Mouse (Mus musculus): Measurements from ENCODE around the gene Tctex1d4. TPM values are rescaled to one million over a fixed set of nuclear protein-coding genes. Genes with fewer than 3 reads are reported as not detected.

The Tctex1d4 gene
- polyA plus RNA-seq, 1 experiment from 2014 or later: 0.58 TPM

DNA sequence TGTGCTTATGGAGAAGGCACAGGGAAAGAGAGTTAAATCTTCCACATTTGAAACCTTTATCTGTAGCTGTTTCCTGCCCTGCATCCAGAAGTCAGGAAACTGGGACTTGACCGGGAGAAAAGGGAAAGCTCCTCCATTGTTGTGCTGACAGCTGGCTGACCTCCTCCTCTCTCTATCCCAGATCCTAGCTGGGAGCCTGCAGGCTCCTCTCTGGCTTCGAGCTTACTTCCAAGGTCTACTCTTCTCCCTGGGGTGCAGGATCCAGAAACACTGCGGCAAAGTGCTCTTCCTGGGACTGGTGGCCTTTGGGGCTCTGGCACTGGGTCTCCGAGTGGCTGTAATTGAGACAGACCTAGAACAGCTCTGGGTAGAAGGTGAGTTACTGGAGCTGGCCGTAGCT lies 29.9 kb upstream of the Tctex1d4 start:
- H3K36me3 ChIP-seq (ENCODE audit: control insufficient read depth, insufficient read depth, low read length): no peaks in the 10 kb centered on the region

DNA sequence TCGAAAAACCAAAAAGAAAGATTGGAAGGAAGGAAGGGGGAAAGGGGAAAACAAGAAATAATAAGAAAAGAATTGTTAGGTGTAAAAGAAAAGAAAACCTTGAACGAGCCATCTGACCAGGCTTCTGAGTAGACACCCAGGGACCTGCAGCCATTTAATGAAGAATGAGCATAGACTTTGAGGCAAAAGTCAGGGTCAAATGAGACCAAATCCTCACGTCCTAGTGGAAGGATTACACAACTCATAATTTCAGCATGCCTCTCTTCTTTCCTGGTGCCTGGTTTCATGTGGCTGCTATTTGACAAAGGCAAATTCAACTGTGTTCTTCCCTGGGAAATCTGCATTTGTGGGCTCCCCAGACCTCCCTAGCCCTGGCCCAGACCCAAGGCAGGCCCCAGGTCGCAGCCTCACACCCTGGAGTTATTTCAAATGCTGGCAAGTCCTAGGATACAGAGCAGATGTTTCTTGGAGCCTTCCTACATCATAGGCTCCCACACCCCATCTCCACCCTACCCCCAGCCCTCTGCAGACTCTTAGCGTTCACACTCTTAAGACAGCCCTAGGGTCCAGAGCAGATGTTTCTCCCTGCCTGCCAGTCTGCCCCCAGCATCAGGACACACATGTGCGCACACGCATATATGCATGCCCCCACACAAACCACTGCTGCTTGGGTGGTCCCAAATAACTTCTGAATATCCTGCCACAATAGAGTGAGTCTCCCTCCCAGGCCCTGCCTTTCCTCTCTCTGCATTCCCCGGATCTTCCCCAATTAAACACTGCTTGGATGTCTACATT lies 28.4 kb upstream of the Tctex1d4 start:
- WGBS: 45% methylated on average over 8 of the region's 8 CpGs
- no peak overlapping the region for H3K4me3 ChIP-seq (ENCODE audit: low read depth, low read length)
- DNase-seq (ENCODE audit: low spot score): no peak

More for the DNA sequence above, 29.9 kb upstream of the Tctex1d4 start:
- ATAC-seq (ENCODE audit: low FRiP score, low TSS enrichment): no peak
- no peaks in the 10 kb centered on the region for H3K27me3 ChIP-seq (ENCODE audit: control insufficient read depth, insufficient read depth, low read length)
- peak overlapping the region; percentile 88 for H3K4me2 ChIP-seq (replicated peaks; ENCODE audit: low read depth)
- H3K27ac ChIP-seq (replicated peaks): peak overlapping the region; percentile 75
- H3K9me3 ChIP-seq (ENCODE audit: control insufficient read depth, low read length): no peaks in the 10 kb centered on the region
- peak overlapping the region; percentile 73 for H3K9ac ChIP-seq (ENCODE audit: low read length)
- no peak for TF ChIP-seq EP300 (optimal IDR thresholded peaks at IDR 0.05)
- TF ChIP-seq CTCF (IDR thresholded peaks at IDR 0.05; ENCODE audit: low read depth): no peak
- DNase-seq (ENCODE audit: low spot score): no peak
- peak overlapping the region; percentile 56 for H3K4me3 ChIP-seq (ENCODE audit: low read depth, low read length)
- WGBS: 11% methylated on average over 5 of the region's 5 CpGs
- peaks cover 4% of the 10 kb centered on the region; the same call in 1 of the 2 replicates for H3K4me1 ChIP-seq (replicated peaks; ENCODE audit: control insufficient read depth, insufficient read depth)

DNA sequence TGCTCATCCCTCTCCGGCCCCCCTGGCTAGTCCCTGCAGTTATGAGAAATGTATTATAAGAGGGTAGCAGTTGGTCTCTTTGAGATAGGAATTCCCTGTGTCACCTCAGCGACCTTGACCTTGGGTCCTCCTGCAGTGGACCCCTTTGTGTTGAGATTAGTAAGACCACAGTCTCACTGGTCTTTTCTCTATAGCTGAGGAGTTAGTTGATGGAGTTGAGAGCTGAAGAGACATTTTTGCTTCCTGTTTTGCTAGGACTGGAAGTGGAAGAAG lies 27.9 kb upstream of the Tctex1d4 start:
- Histone ChIP-seq H3K27me3 (ENCODE audit: control insufficient read depth, insufficient read depth, low read length) (no peaks in the 10 kb centered on the region), H3K4me1 (replicated peaks; ENCODE audit: control insufficient read depth, insufficient read depth) (peaks cover 4% of the 10 kb centered on the region; the same call in 1 of the 2 replicates), H3K4me2 (replicated peaks; ENCODE audit: low read depth) (no peak overlapping the region; the same call in 1 of the 2 replicates), H3K9ac (ENCODE audit: low read length) (no peak overlapping the region), H3K9me3 (ENCODE audit: control insufficient read depth, low read length) (no peaks in the 10 kb centered on the region), H3K36me3 (ENCODE audit: control insufficient read depth, insufficient read depth, low read length) (no peaks in the 10 kb centered on the region), H3K4me3 (ENCODE audit: low read depth, low read length) (no peak overlapping the region), H3K27ac (replicated peaks) (no peak overlapping the region)
- DNase-seq (ENCODE audit: low spot score) (no peak), ATAC-seq (ENCODE audit: low FRiP score, low TSS enrichment) (no peak)
- 63% methylated on average over 2 of the region's 2 CpGs for WGBS
- TF ChIP-seq CTCF (IDR thresholded peaks at IDR 0.05; ENCODE audit: low read depth): no peak
- no peak for TF ChIP-seq EP300 (optimal IDR thresholded peaks at IDR 0.05)

More for the DNA sequence above, 28.4 kb upstream of the Tctex1d4 start:
- peaks cover 4% of the 10 kb centered on the region; the same call in 1 of the 2 replicates for H3K4me1 ChIP-seq (replicated peaks; ENCODE audit: control insufficient read depth, insufficient read depth)
- H3K4me2 ChIP-seq (replicated peaks; ENCODE audit: low read depth): peak overlapping the region; percentile 88
- no peaks in the 10 kb centered on the region for H3K27me3 ChIP-seq (ENCODE audit: control insufficient read depth, insufficient read depth, low read length)
- TF ChIP-seq EP300 (optimal IDR thresholded peaks at IDR 0.05) (no peak), CTCF (IDR thresholded peaks at IDR 0.05; ENCODE audit: low read depth) (no peak)
- ATAC-seq (ENCODE audit: low FRiP score, low TSS enrichment): peak; percentile 51; the same call in 1 of the 2 replicates
- no peaks in the 10 kb centered on the region for H3K36me3 ChIP-seq (ENCODE audit: control insufficient read depth, insufficient read depth, low read length)
- peak overlapping the region; percentile 49; the same call in 1 of the 2 replicates for H3K27ac ChIP-seq (replicated peaks)
- no peaks in the 10 kb centered on the region for H3K9me3 ChIP-seq (ENCODE audit: control insufficient read depth, low read length)
- 0 out of 2 replicates have a peak overlapping the region, but pooled peaks have one; percentile 3 for H3K9ac ChIP-seq (ENCODE audit: low read length)

DNA sequence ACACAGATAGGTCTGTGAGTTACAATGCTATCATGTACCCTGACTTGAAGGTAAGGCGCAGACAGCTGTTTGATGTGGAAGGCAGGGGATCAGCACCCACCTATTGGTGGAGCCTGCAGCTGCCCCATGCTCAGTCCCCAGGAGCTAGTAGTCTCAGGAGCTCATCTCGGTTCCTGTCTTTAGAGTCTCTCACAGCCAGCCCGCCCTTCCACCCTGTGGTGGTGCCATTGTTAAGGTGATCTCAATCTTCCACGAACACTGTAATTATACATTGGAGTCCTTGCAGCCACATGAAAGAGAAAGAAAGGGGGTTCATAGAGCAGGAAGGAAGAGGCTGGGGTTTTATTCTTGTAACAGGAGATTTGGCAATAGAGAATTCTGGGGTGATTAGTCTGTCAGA lies 26.6 kb upstream of the Tctex1d4 start:
- TF ChIP-seq CTCF (IDR thresholded peaks at IDR 0.05; ENCODE audit: low read depth) (no peak), EP300 (optimal IDR thresholded peaks at IDR 0.05) (no peak)
- peaks cover 4% of the 10 kb centered on the region; the same call in 1 of the 2 replicates for H3K4me1 ChIP-seq (replicated peaks; ENCODE audit: control insufficient read depth, insufficient read depth)
- H3K36me3 ChIP-seq (ENCODE audit: control insufficient read depth, insufficient read depth, low read length): no peaks in the 10 kb centered on the region
- H3K27me3 ChIP-seq (ENCODE audit: control insufficient read depth, insufficient read depth, low read length): no peaks in the 10 kb centered on the region
- no peak overlapping the region for H3K9ac ChIP-seq (ENCODE audit: low read length)
- no peak overlapping the region for H3K4me2 ChIP-seq (replicated peaks; ENCODE audit: low read depth)
- ATAC-seq (ENCODE audit: low FRiP score, low TSS enrichment): no peak
- no peak overlapping the region for H3K4me3 ChIP-seq (ENCODE audit: low read depth, low read length)
- WGBS: 79% methylated on average over 4 of the region's 4 CpGs
- H3K27ac ChIP-seq (replicated peaks): no peak overlapping the region
- no peak for DNase-seq (ENCODE audit: low spot score)
- no peaks in the 10 kb centered on the region for H3K9me3 ChIP-seq (ENCODE audit: control insufficient read depth, low read length)

DNA sequence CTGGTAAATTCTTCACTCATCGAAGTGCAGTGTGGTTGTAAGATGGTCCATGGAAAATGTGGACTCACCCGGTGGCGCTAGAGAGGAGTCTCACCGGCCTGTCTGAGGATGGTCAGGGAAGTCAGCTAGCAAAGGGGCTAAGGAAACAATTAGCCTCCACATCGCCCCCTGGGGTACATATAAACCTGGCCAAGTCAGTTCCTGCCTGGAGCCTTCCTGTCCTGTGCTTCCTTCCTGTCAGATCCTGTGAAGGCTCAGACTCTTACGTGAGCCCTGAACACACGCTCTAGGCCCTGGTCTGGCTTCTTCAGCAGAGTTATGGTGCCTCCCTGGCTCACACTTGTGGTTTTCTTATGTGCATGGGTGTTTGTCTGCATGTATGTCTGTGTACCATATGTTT lies 25.4 kb upstream of the Tctex1d4 start:
- Histone ChIP-seq H3K27me3 (ENCODE audit: control insufficient read depth, insufficient read depth, low read length) (no peaks in the 10 kb centered on the region), H3K9ac (ENCODE audit: low read length) (no peak overlapping the region), H3K4me3 (ENCODE audit: low read depth, low read length) (no peak overlapping the region), H3K4me1 (replicated peaks; ENCODE audit: control insufficient read depth, insufficient read depth) (peaks cover 4% of the 10 kb centered on the region; the same call in 1 of the 2 replicates), H3K27ac (replicated peaks) (no peak overlapping the region), H3K9me3 (ENCODE audit: control insufficient read depth, low read length) (no peaks in the 10 kb centered on the region), H3K4me2 (replicated peaks; ENCODE audit: low read depth) (no peak overlapping the region), H3K36me3 (ENCODE audit: control insufficient read depth, insufficient read depth, low read length) (no peaks in the 10 kb centered on the region)
- WGBS: 48% methylated on average over 7 of the region's 7 CpGs
- TF ChIP-seq CTCF (IDR thresholded peaks at IDR 0.05; ENCODE audit: low read depth) (peak; percentile 66), EP300 (optimal IDR thresholded peaks at IDR 0.05) (no peak)
- ATAC-seq (ENCODE audit: low FRiP score, low TSS enrichment) (no peak), DNase-seq (ENCODE audit: low spot score) (peak; percentile 37)

DNA sequence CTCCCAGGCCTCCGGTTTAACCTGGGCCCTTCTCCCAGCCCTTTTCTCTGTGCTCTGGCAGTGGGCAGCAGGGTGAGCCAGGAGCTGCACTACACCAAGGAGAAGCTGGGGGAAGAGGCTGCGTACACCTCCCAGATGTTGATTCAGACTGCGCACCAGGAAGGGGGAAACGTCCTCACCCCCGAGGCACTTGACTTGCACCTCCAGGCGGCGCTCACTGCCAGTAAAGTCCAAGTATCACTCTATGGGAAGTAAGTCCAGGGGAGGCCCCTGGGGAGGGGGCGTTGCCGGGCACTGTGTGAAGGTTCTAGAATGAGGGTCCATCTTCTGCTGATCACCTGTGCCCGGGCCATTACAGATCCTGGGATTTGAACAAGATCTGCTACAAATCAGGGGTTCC lies 21.9 kb upstream of the Tctex1d4 start:
- H3K36me3 ChIP-seq (ENCODE audit: control insufficient read depth, insufficient read depth, low read length): no peaks in the 10 kb centered on the region
- DNase-seq (ENCODE audit: low spot score) (no peak), ATAC-seq (ENCODE audit: low FRiP score, low TSS enrichment) (no peak)
- no peaks in the 10 kb centered on the region for H3K27me3 ChIP-seq (ENCODE audit: control insufficient read depth, insufficient read depth, low read length)
- H3K9me3 ChIP-seq (ENCODE audit: control insufficient read depth, low read length): no peaks in the 10 kb centered on the region
- TF ChIP-seq CTCF (IDR thresholded peaks at IDR 0.05; ENCODE audit: low read depth) (peak; percentile 15; the same call in 1 of the 2 replicates), EP300 (optimal IDR thresholded peaks at IDR 0.05) (no peak)
- no peak overlapping the region for H3K4me3 ChIP-seq (ENCODE audit: low read depth, low read length)
- WGBS: 75% methylated on average over 10 of the region's 10 CpGs
- no peak overlapping the region for H3K9ac ChIP-seq (ENCODE audit: low read length)
- H3K4me1 ChIP-seq (replicated peaks; ENCODE audit: control insufficient read depth, insufficient read depth): no peaks in the 10 kb centered on the region
- no peak overlapping the region for H3K4me2 ChIP-seq (replicated peaks; ENCODE audit: low read depth)
- no peak overlapping the region for H3K27ac ChIP-seq (replicated peaks)

Measured in stomach, postnatal 0 days (tissue).